Mouse (Mus musculus): Measurements from ENCODE around the gene Ctsh. TPM values are rescaled to one million over a fixed set of nuclear protein-coding genes. Genes with fewer than 3 reads are reported as not detected.

Ctsh gene
- polyA plus RNA-seq, 1 experiment from 2014 or later = 132 TPM

- Histone ChIP-seq H3K9me3 (ENCODE audit: low read depth, low read length) (no peaks in the 10 kb centered on the region), H3K4me1 (ENCODE audit: insufficient read depth) (no peaks in the 10 kb centered on the region), H3K4me3 (ENCODE audit: low read depth, low read length) (no peak overlapping the region), H3K27me3 (ENCODE audit: insufficient read depth, low read length) (no peaks in the 10 kb centered on the region), H3K4me2 (no peak overlapping the region), H3K36me3 (ENCODE audit: insufficient read depth) (peaks cover 28% of the 10 kb centered on the region), H3K9ac (no peak overlapping the region), H3K27ac (ENCODE audit: low read depth) (no peak overlapping the region)
- peak; percentile 22; the same call in 1 of the 2 replicates for ATAC-seq (ENCODE audit: insufficient read depth)
- TF ChIP-seq CTCF (IDR thresholded peaks at IDR 0.05; ENCODE audit: low read depth) = no peak
- 81% methylated on average over 8 of the region's 8 CpGs for WGBS
- DNase-seq = no peak
Measured at GRCm38 (mm10) chr9:90084766-90085468, 31.0 kb downstream of the Ctsh start.

GRCm38 (mm10) chr9:90087906-90088485, 34.0 kb downstream of the Ctsh start:
- Histone ChIP-seq H3K9me3 (ENCODE audit: low read depth, low read length) (no peaks in the 10 kb centered on the region), H3K9ac (no peak overlapping the region), H3K27ac (ENCODE audit: low read depth) (no peak overlapping the region), H3K4me2 (no peak overlapping the region), H3K27me3 (ENCODE audit: insufficient read depth, low read length) (no peaks in the 10 kb centered on the region), H3K4me3 (ENCODE audit: low read depth, low read length) (no peak overlapping the region), H3K4me1 (ENCODE audit: insufficient read depth) (no peaks in the 10 kb centered on the region), H3K36me3 (ENCODE audit: insufficient read depth) (peaks cover 53% of the 10 kb centered on the region)
- ATAC-seq (ENCODE audit: insufficient read depth) (peak; percentile 47; the same call in 1 of the 2 replicates), DNase-seq (no peak)
- no peak for TF ChIP-seq CTCF (IDR thresholded peaks at IDR 0.05; ENCODE audit: low read depth)
- 81% methylated on average over 2 of the region's 2 CpGs for WGBS

- no peak overlapping the region for H3K4me2 ChIP-seq
- peaks cover 63% of the 10 kb centered on the region for H3K36me3 ChIP-seq (ENCODE audit: insufficient read depth)
- 93% methylated on average over 6 of the region's 6 CpGs for WGBS
- no peak for TF ChIP-seq CTCF (IDR thresholded peaks at IDR 0.05; ENCODE audit: low read depth)
- H3K27ac ChIP-seq (ENCODE audit: low read depth) = no peak overlapping the region
- ATAC-seq (ENCODE audit: insufficient read depth) (peak; percentile 23; the same call in 1 of the 2 replicates), DNase-seq (no peak)
- no peak overlapping the region for H3K9ac ChIP-seq
- no peak overlapping the region for H3K4me3 ChIP-seq (ENCODE audit: low read depth, low read length)
- H3K9me3 ChIP-seq (ENCODE audit: low read depth, low read length) = no peaks in the 10 kb centered on the region
- no peaks in the 10 kb centered on the region for H3K4me1 ChIP-seq (ENCODE audit: insufficient read depth)
- H3K27me3 ChIP-seq (ENCODE audit: insufficient read depth, low read length) = no peaks in the 10 kb centered on the region
Measured at GRCm38 (mm10) chr9:90089339-90090104, 35.6 kb downstream of the Ctsh start.

GRCm38 (mm10) chr9:90098934-90099333, 45.0 kb downstream of the Ctsh start:
- DNase-seq (no peak), ATAC-seq (ENCODE audit: insufficient read depth) (no peak)
- TF ChIP-seq CTCF (IDR thresholded peaks at IDR 0.05; ENCODE audit: low read depth) = 0 out of 2 replicates have a peak, but pooled peaks have one; percentile 19
- H3K36me3 ChIP-seq (ENCODE audit: insufficient read depth) = peaks cover 92% of the 10 kb centered on the region
- H3K9me3 ChIP-seq (ENCODE audit: low read depth, low read length) = no peaks in the 10 kb centered on the region
- H3K4me1 ChIP-seq (ENCODE audit: insufficient read depth) = no peaks in the 10 kb centered on the region
- no peaks in the 10 kb centered on the region for H3K27me3 ChIP-seq (ENCODE audit: insufficient read depth, low read length)
- WGBS = 73% methylated on average over 5 of the region's 5 CpGs
- no peak overlapping the region for H3K4me3 ChIP-seq (ENCODE audit: low read depth, low read length)
- H3K4me2 ChIP-seq = no peak overlapping the region
- H3K9ac ChIP-seq = no peak overlapping the region
- H3K27ac ChIP-seq (ENCODE audit: low read depth) = no peak overlapping the region

- 0 out of 2 replicates have a peak, but pooled peaks have one; percentile 40 for ATAC-seq (ENCODE audit: insufficient read depth)
- Histone ChIP-seq H3K36me3 (ENCODE audit: insufficient read depth) (peaks cover 95% of the 10 kb centered on the region), H3K4me3 (ENCODE audit: low read depth, low read length) (no peak overlapping the region), H3K9ac (no peak overlapping the region), H3K4me1 (ENCODE audit: insufficient read depth) (no peaks in the 10 kb centered on the region), H3K27ac (ENCODE audit: low read depth) (no peak overlapping the region), H3K27me3 (ENCODE audit: insufficient read depth, low read length) (no peaks in the 10 kb centered on the region), H3K9me3 (ENCODE audit: low read depth, low read length) (no peaks in the 10 kb centered on the region), H3K4me2 (no peak overlapping the region)
- TF ChIP-seq CTCF (IDR thresholded peaks at IDR 0.05; ENCODE audit: low read depth) = peak; percentile 64
- WGBS = 71% methylated on average over 2 of the region's 2 CpGs
- DNase-seq = peak; percentile 66
Measured at GRCm38 (mm10) chr9:90100760-90101159, 46.8 kb downstream of the Ctsh start.

GRCm38 (mm10) chr9:90105462-90105861, 51.5 kb downstream of the Ctsh start:
- Histone ChIP-seq H3K9me3 (ENCODE audit: low read depth, low read length) (no peaks in the 10 kb centered on the region), H3K36me3 (ENCODE audit: insufficient read depth) (peaks cover 84% of the 10 kb centered on the region), H3K9ac (no peak overlapping the region), H3K27ac (ENCODE audit: low read depth) (no peak overlapping the region), H3K27me3 (ENCODE audit: insufficient read depth, low read length) (no peaks in the 10 kb centered on the region), H3K4me2 (no peak overlapping the region), H3K4me1 (ENCODE audit: insufficient read depth) (0 out of 2 replicates have a peak, but pooled peaks cover 4% of the 10 kb centered on the region), H3K4me3 (ENCODE audit: low read depth, low read length) (no peak overlapping the region)
- DNase-seq = no peak
- ATAC-seq (ENCODE audit: insufficient read depth) = no peak
- no peak for TF ChIP-seq CTCF (IDR thresholded peaks at IDR 0.05; ENCODE audit: low read depth)
- 84% methylated on average over 1 of the region's 1 CpGs for WGBS

- no peak overlapping the region for H3K27ac ChIP-seq (ENCODE audit: low read depth)
- WGBS = 79% methylated on average over 1 of the region's 1 CpGs
- peaks cover 70% of the 10 kb centered on the region for H3K36me3 ChIP-seq (ENCODE audit: insufficient read depth)
- H3K4me2 ChIP-seq = no peak overlapping the region
- no peak overlapping the region for H3K4me3 ChIP-seq (ENCODE audit: low read depth, low read length)
- H3K27me3 ChIP-seq (ENCODE audit: insufficient read depth, low read length) = no peaks in the 10 kb centered on the region
- no peak for DNase-seq
- no peak for TF ChIP-seq CTCF (IDR thresholded peaks at IDR 0.05; ENCODE audit: low read depth)
- H3K4me1 ChIP-seq (ENCODE audit: insufficient read depth) = 0 out of 2 replicates have a peak, but pooled peaks cover 4% of the 10 kb centered on the region
- no peak for ATAC-seq (ENCODE audit: insufficient read depth)
- H3K9me3 ChIP-seq (ENCODE audit: low read depth, low read length) = no peaks in the 10 kb centered on the region
- no peak overlapping the region for H3K9ac ChIP-seq
Measured at GRCm38 (mm10) chr9:90106915-90107314, 53.0 kb downstream of the Ctsh start.
